Mouse (Mus musculus) olfactory bulb, adult 2 months (tissue): ENCODE results near the gene Ccdc36.

ENCODE experiments used
- CTCF ChIP-seq: fragments of 200-500 bp; IDR thresholded peaks from 2 replicates; pipeline ENCODE4 v1.5.1; 2012; ENCODE audit warnings: low read depth, mild to moderate bottlenecking, low read length, moderate library complexity; ENCODE audit not compliant: insufficient read depth
- POLR2A ChIP-seq: fragments of 200-500 bp; IDR thresholded peaks from 2 replicates; pipeline ENCODE4 v1.6.1; 2012; ENCODE audit warnings: mild to moderate bottlenecking, low read depth, low read length, moderate library complexity; ENCODE audit not compliant: insufficient read depth

- no peak for TF ChIP-seq CTCF
- no peak for TF ChIP-seq POLR2A
Measured at GRCm38 (mm10) chr9:108463713-108464112, 35.4 kb upstream of the Ccdc36 start.
